Mouse (Mus musculus) left cerebral cortex, postnatal 4 days (tissue): Measurements from ENCODE around the gene Txnip. TPM values are rescaled to one million over a fixed set of nuclear protein-coding genes. Genes with fewer than 3 reads are reported as not detected.

Experiments
- DNase-seq: peaks from one replicate; pipeline ENCODE4 v3.0.0-alpha.2; 2022
- intact Hi-C: fragments of 180-260 bp; cut with DNase I; formaldehyde crosslinking; loops from one replicate; pipeline ENCODE4 v1.15.1; 2025
- total RNA-seq, 2 experiments: library from RNA; stranded (reverse); gene quantifications; 2 replicates each; pipeline ENCODE4 v1.2.3; 2021

Gene Txnip
- total RNA-seq, 2 experiments from 2014 or later, result 65.2 to 69.2 TPM

GRCm38 (mm10) chr3:96581771-96582515 is 24.2 kb downstream of the Txnip start:
- no peak for DNase-seq
- intact Hi-C loops, result loop anchor here (2.0 kb wide), 1 partner anchor 31 kb away; no protein-coding TSS in a partner anchor

- no peak for DNase-seq
These were observed 25.6 kb downstream of the Txnip start for GRCm38 (mm10) chr3:96583386-96583785.

GRCm38 (mm10) chr3:96590657-96591056 is 32.9 kb downstream of the Txnip start:
- no peak for DNase-seq
- intact Hi-C loops, result no loop called here

More at GRCm38 (mm10) chr3:96583386-96583785, 25.6 kb downstream of the Txnip start:
- intact Hi-C loops, result no loop called here

GRCm38 (mm10) chr3:96593374-96593773 is 35.6 kb downstream of the Txnip start:
- DNase-seq, result no peak
- intact Hi-C loops, result no loop called here

DNA sequence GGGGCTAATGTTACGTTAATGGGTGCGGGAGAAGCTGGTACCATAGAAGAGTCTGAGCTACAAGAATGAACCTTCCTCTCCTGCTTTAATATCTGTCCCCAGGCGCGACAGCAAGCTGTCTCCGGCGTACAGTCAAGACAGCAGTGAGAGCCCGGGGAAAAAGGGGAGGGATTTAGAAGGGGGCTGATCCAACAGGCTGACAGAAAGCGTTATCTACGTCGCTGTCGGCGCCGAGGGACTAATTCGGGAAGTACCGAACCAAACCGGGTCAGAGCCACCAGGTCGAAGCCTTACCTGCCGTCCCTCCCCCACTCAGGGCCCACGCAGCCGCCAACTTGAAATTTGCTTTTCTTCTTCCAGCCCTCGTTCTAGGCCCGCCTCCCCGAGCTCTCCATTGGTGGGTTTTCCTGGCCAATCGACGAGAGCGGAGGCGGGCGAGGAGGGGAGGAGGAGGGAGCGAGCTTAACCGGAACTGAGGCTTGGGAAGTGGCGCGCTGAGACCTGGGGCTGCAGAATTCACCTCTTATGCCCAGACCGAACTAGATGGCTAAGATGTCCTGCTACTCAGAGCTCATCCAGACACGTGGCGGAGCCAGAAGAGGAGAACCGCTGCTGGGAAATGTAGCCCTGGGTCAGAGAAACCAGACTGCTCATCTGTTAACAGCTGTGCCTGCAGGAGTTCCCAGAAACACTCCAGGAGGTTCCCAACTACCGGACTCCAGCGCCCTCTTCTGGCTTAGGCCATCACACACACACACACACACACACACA is 36.2 kb downstream of the Txnip start, which contains the start of gene Polr3gl:
TSS of gene Polr3gl (minus strand) at position 392 of the 771 bp plus-strand sequence.
- intact Hi-C loops, result no loop called here
- peak; percentile 95 for DNase-seq

GRCm38 (mm10) chr3:96594851-96595250 is 37.1 kb downstream of the Txnip start:
- intact Hi-C loops, result no loop called here
- DNase-seq, result no peak

- no peak for DNase-seq
- intact Hi-C loops, result no loop called here
These were observed 37.9 kb downstream of the Txnip start for GRCm38 (mm10) chr3:96595661-96596060.

- peak; percentile 45 for DNase-seq
- intact Hi-C loops, result no loop called here
These were observed 38.5 kb downstream of the Txnip start, which contains the start of gene Ankrd34a for GRCm38 (mm10) chr3:96596228-96596707. Gene Ankrd34a (plus strand): TSS chr3:96596636.

GRCm38 (mm10) chr3:96596855-96597254 is 39.1 kb downstream of the Txnip start:
- no peak for DNase-seq
- intact Hi-C loops, result no loop called here

DNA sequence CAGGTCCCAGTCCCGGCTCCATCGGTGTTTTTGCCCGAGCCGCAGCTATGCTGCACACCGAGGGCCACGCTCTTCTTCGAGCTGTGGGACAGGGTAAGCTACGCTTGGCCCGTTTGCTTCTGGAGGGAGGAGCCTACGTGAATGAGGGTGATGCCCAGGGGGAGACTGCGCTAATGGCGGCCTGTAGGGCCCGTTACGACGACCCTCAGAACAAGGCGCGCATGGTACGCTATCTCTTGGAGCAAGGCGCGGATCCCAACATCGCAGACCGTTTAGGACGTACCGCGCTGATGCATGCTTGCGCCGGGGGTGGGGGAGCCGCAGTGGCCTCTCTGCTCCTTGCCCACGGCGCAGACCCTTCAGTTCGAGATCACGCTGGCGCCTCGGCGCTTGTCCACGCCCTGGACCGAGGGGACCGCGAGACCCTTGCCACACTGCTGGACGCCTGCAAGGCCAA is 39.7 kb downstream of the Txnip start:
- no peak for DNase-seq
- intact Hi-C loops, result no loop called here

GRCm38 (mm10) chr3:96598156-96599068 is 40.7 kb downstream of the Txnip start:
- intact Hi-C loops, result no loop called here
- DNase-seq, result peak; percentile 62

DNA sequence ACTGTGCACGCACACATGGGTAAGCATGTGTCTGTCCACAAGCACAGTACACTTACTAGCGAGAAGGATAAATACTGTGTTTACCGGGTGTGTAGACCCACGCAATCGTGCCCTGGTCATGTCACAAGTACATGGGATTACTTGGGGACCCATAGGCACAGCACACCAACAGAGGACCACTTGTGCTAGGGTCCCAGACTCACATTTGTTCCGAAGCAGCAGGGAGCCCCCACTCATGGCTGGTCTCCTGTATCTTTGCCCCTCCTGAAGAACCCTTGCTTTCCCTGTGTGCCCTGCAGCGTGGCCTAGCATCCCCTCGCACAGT is 41.3 kb downstream of the Txnip start:
- DNase-seq, result no peak
- intact Hi-C loops, result no loop called here

GRCm38 (mm10) chr3:96599411-96599810 is 41.7 kb downstream of the Txnip start:
- intact Hi-C loops, result no loop called here
- DNase-seq, result no peak

- peak; percentile 91 for DNase-seq
- intact Hi-C loops, result loop anchor here (5.0 kb wide), 1 partner anchor 37 kb away; the partner anchor contains the start of genes Gm42957 and Pex11b
These were observed 43.0 kb downstream of the Txnip start, which contains the start of gene Lix1l for GRCm38 (mm10) chr3:96600639-96601250. Gene Lix1l (plus strand): TSS chr3:96601149.

- intact Hi-C loops, result loop anchor here (5.0 kb wide), 1 partner anchor 36 kb away; the partner anchor contains the start of genes Gm42957 and Pex11b
- DNase-seq, result peak; percentile 59
These were observed 43.6 kb downstream of the Txnip start for GRCm38 (mm10) chr3:96601251-96601787.

DNA sequence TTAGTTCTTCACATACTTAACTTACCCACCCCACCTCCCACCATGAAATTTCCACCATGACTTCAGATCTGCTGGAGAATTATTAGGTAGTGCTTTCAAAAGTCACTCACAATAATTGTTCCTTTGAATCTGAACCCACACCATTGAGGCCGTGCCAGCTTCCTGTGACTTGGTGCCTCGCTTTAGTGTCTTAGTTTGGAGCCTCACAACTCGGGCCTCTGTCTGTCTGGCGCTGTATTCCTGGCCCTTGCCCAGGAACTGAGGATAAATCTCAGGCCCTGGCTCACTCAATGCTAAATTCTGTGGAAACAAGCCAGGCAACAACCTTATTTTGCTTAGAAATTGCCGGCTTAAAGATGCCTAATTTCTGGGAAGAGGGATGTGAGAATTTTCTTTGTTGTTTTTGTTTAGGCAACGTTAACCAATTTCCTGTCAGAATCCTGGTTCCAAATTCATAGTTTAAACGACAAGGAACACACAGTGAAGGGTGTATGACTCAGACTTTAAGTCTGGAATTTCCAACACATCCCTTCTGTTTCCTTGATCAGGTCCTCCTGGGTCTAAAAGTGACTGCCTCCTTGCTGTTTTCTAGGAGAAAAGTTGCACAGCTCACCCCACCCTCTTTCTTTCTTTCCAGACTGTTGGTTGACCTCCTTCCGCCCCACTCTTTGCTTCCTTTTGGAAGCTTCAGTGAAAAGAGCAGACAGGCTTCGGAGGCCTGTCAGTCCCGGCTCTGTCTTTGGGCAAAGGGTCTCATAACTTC is 44.4 kb downstream of the Txnip start:
- intact Hi-C loops, result loop anchor here (5.0 kb wide), 1 partner anchor 35 kb away; the partner anchor contains the start of genes Gm42957 and Pex11b
- peak; percentile 56 for DNase-seq

DNA sequence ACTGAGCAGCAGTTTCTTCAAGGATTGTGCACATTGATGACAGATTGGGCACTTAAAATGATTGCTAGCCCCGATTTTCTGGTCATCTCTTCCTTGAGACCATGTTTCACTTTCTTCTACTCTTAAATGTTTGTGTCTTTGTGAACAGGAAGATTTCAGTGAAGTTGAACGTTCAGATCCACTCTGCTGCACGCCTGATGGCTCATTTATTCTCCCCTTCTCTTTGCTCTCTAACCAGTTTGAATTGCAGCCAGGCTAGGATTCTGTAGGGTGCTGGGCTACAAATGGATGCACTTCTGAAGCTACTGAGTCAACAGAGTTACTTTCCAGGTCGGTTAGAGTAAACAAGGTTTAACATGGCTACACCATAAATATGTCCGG is 44.9 kb downstream of the Txnip start:
- intact Hi-C loops, result loop anchor here (5.0 kb wide), 1 partner anchor 35 kb away; the partner anchor contains the start of genes Gm42957 and Pex11b
- no peak for DNase-seq

DNA sequence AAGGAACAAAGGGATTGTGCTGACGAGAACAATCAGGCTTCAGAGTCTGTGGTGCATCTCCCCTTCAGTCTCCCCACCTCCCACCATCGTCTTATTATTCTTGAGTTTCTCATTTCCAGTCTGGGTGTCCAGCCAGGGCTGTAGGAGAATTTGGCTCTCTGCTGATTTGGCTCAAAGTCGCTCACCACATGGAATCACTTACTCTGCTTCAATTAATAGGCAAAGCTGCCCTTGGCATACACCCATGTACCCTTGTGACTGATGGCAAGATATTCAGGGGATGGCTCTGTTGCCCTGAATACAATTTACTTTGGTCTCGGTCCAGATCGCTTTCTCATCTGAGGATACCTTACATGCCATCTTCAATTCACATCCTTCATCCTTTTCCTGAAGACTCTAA is 45.6 kb downstream of the Txnip start:
- intact Hi-C loops, result loop anchor here (5.0 kb wide), 1 partner anchor 34 kb away; the partner anchor contains the start of genes Gm42957 and Pex11b
- peak; percentile 85 for DNase-seq
